Mouse (Mus musculus) left cerebral cortex, adult 2 months (tissue): Measurements from ENCODE around the gene Tmigd3. TPM values are rescaled to one million over a fixed set of nuclear protein-coding genes. Genes with fewer than 3 reads are reported as not detected.
A peak's percentile ranks its signal among the peaks of the same experiment; 100 is the strongest.

Experiments used
- DNase-seq, 2 experiments: peaks; one replicate each; pipeline ENCODE4 v3.0.0; 2021 to 2022; ENCODE audit warnings: low spot score in 2 of 2, mixed read lengths in 1 of 2; ENCODE audit errors: extremely low spot score in 1 of 2
- H3K27ac ChIP-seq: fragments of 200-600 bp; 2 replicates; pipeline ENCODE4 v1.8.1; 2022
- H3K4me3 ChIP-seq: fragments of 200-600 bp; 2 replicates; pipeline ENCODE4 v1.8.1; 2022
- CTCF ChIP-seq: fragments of 200-600 bp; IDR thresholded peaks from 2 replicates; pipeline ENCODE4 v1.8.1; 2022; ENCODE audit warnings: antibody characterized with exemption, mild to moderate bottlenecking, moderate library complexity
- intact Hi-C: fragments of 180-260 bp; cut with DNase I; formaldehyde crosslinking; loops from one replicate; pipeline ENCODE4 v1.15.1; 2025
- long read RNA-seq, 2 experiments: library from polyadenylated mRNA; stranded (forward); transcript quantifications; one replicate each; pipeline ENCODE4 v2.0.0; 2021; ENCODE audit warnings: borderline mapping rate in 2 of 2
- total RNA-seq, 2 experiments: library from RNA; stranded (reverse); gene quantifications; 2 replicates each; pipeline ENCODE4 v1.2.3; 2021

The Tmigd3 gene
- under 1 TPM in 1 of 2 experiments, not detected in 1; 0.75 TPM for total RNA-seq
- long read RNA-seq, experiment 1: 0 reads
- long read RNA-seq, experiment 2, partial matches to known transcripts: 1 of 1 reads
- long read RNA-seq, experiment 2, other reads (novel, unspliced or antisense): 0 of 1 reads

GRCm38 (mm10) chr3:105870558-105870957, at the start of gene Tmigd3, which contains the start of gene Adora3:
Tmigd3 (plus strand) TSS chr3:105870903.
Adora3 (plus strand) TSS chr3:105870858.
- intact Hi-C loops: no loop called here
- TF ChIP-seq CTCF: no peak
- H3K27ac ChIP-seq: no peak within 1 kb of the TSS
- DNase-seq: no peak
- H3K4me3 ChIP-seq: no peak within 1 kb of the TSS

GRCm38 (mm10) chr3:105821504-105821903, 49.2 kb upstream of the Tmigd3 start:
- no peak overlapping the region for H3K27ac ChIP-seq
- no peak overlapping the region for H3K4me3 ChIP-seq
- DNase-seq: no peak
- TF ChIP-seq CTCF: no peak
- intact Hi-C loops: no loop called here

GRCm38 (mm10) chr3:105823609-105824008, 47.1 kb upstream of the Tmigd3 start:
- no peak for TF ChIP-seq CTCF
- intact Hi-C loops: no loop called here
- no peak overlapping the region for H3K4me3 ChIP-seq
- DNase-seq: no peak
- no peak overlapping the region for H3K27ac ChIP-seq

GRCm38 (mm10) chr3:105824103-105824502, 46.6 kb upstream of the Tmigd3 start:
- Histone ChIP-seq H3K27ac (no peak overlapping the region), H3K4me3 (no peak overlapping the region)
- intact Hi-C loops: no loop called here
- TF ChIP-seq CTCF: no peak
- DNase-seq: no peak

- Histone ChIP-seq H3K4me3 (no peak overlapping the region), H3K27ac (no peak overlapping the region)
- no peak for DNase-seq
- intact Hi-C loops: no loop called here
- TF ChIP-seq CTCF: no peak
Measured at GRCm38 (mm10) chr3:105824704-105825103, 46.0 kb upstream of the Tmigd3 start.

- intact Hi-C loops: no loop called here
- no peak for TF ChIP-seq CTCF
- Histone ChIP-seq H3K4me3 (no peak overlapping the region), H3K27ac (0 out of 2 replicates have a peak overlapping the region, but pooled peaks have one; percentile 29)
- DNase-seq: no peak
Measured at GRCm38 (mm10) chr3:105825501-105826161, 45.1 kb upstream of the Tmigd3 start.

- Histone ChIP-seq H3K4me3 (no peak overlapping the region), H3K27ac (no peak overlapping the region)
- intact Hi-C loops: no loop called here
- TF ChIP-seq CTCF: no peak
- no peak for DNase-seq
Measured at GRCm38 (mm10) chr3:105831584-105831983, 39.1 kb upstream of the Tmigd3 start.

- no peak for TF ChIP-seq CTCF
- H3K27ac ChIP-seq: no peak overlapping the region
- no peak for DNase-seq
- intact Hi-C loops: no loop called here
- no peak overlapping the region for H3K4me3 ChIP-seq
Measured at GRCm38 (mm10) chr3:105835875-105836274, 34.8 kb upstream of the Tmigd3 start.

- Histone ChIP-seq H3K4me3 (no peak overlapping the region), H3K27ac (no peak overlapping the region)
- TF ChIP-seq CTCF: no peak
- intact Hi-C loops: no loop called here
- no peak for DNase-seq
Measured at GRCm38 (mm10) chr3:105836883-105837282, 33.8 kb upstream of the Tmigd3 start.

- no peak overlapping the region for H3K4me3 ChIP-seq
- intact Hi-C loops: no loop called here
- TF ChIP-seq CTCF: no peak
- no peak for DNase-seq
- H3K27ac ChIP-seq: no peak overlapping the region
Measured at GRCm38 (mm10) chr3:105838655-105839054, 32.0 kb upstream of the Tmigd3 start.

- no peak for DNase-seq
- intact Hi-C loops: no loop called here
- H3K4me3 ChIP-seq: no peak overlapping the region
- no peak overlapping the region for H3K27ac ChIP-seq
- TF ChIP-seq CTCF: no peak
Measured at GRCm38 (mm10) chr3:105839836-105840235, 30.9 kb upstream of the Tmigd3 start.

GRCm38 (mm10) chr3:105846294-105847069, 24.2 kb upstream of the Tmigd3 start:
- no peak overlapping the region for H3K27ac ChIP-seq
- TF ChIP-seq CTCF: no peak
- intact Hi-C loops: no loop called here
- DNase-seq: no peak
- H3K4me3 ChIP-seq: no peak overlapping the region
